Mouse (Mus musculus): ENCODE data around the gene Zfp771. TPM values are rescaled to one million over a fixed set of nuclear protein-coding genes. Genes with fewer than 3 reads are reported as not detected.

The Zfp771 gene
- polyA plus RNA-seq, 1 experiment from 2014 or later: 44.6 TPM

DNA sequence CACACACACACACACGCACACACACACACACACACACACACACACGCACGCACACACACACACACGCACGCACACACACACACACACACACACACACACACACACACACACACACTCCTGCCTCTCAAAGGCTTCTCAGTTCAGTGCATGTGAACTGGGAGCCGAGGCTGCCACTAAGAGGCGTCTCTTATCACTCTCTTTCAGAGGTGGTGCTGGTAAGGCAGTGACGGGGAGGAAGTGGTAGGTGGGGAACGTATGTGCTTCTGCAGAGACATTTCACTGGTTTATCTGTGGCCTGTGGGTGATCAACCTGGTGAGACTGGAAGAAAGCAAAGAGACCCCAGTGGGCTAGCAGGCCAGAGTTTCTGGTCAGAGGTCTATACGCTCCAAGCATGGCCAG is 41.1 kb downstream of the Zfp771 start:
- peaks cover 8% of the 10 kb centered on the region for H3K9me3 ChIP-seq
- no peaks in the 10 kb centered on the region for H3K36me3 ChIP-seq
- no peak overlapping the region for H3K27ac ChIP-seq
- H3K4me1 ChIP-seq: 0 out of 2 replicates have a peak, but pooled peaks cover 3% of the 10 kb centered on the region
- no peaks in the 10 kb centered on the region for H3K27me3 ChIP-seq (ENCODE audit: insufficient read depth, poor library complexity, severe bottlenecking)
- no peak overlapping the region for H3K4me3 ChIP-seq
- DNase-seq (ENCODE audit: low spot score): no peak
- 42% methylated on average over 10 of the region's 10 CpGs for WGBS

DNA sequence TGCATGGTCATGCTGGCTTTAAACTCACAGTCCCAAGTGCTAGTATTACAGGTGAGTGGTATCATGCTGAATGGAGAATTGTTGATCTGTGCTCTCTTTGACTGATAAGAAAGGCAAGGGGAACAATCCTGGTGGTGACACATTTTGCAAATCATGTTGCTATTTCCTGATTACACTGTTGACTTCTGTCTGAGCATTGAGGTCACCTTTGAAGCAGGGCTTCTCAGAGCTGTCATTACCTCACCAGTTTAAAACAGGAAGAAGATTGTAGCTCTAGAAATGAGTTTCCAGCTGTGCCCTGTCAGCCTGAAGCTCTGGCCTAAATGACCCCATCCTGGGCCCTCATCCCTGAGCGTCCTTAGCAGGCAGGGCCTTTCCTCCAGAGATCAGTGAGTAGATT is 43.9 kb downstream of the Zfp771 start:
- Histone ChIP-seq H3K9me3 (peaks cover 8% of the 10 kb centered on the region), H3K27ac (no peak overlapping the region), H3K4me3 (no peak overlapping the region), H3K4me1 (0 out of 2 replicates have a peak, but pooled peaks cover 3% of the 10 kb centered on the region), H3K27me3 (ENCODE audit: insufficient read depth, poor library complexity, severe bottlenecking) (no peaks in the 10 kb centered on the region), H3K36me3 (no peaks in the 10 kb centered on the region)
- no peak for DNase-seq (ENCODE audit: low spot score)
- 79% methylated on average over 1 of the region's 1 CpGs for WGBS

DNA sequence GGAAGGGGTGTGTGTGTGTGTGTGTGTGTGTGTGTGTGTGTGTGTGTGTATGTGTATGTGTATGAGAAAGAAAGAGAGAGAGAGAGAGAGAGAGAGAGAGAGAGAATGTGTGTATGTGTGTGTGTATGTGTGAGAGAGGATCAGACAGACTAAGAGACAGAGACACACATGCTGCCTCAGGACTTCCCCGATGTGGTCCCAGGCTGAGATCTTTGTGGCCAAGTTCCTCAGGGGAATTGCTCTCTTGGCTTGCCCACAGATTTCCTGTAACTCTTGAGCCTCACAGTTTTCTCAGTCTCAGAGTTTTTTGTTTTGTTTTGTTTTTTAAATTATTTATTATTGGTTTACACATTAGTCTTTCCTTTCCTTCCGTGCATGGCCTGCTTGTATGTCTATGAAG is 45.2 kb downstream of the Zfp771 start:
- Histone ChIP-seq H3K4me3 (no peak overlapping the region), H3K27me3 (ENCODE audit: insufficient read depth, poor library complexity, severe bottlenecking) (no peaks in the 10 kb centered on the region), H3K27ac (no peak overlapping the region), H3K36me3 (no peaks in the 10 kb centered on the region), H3K4me1 (0 out of 2 replicates have a peak, but pooled peaks cover 3% of the 10 kb centered on the region), H3K9me3 (peaks cover 8% of the 10 kb centered on the region)
- DNase-seq (ENCODE audit: low spot score): no peak
- 70% methylated on average over 2 of the region's 2 CpGs for WGBS

DNA sequence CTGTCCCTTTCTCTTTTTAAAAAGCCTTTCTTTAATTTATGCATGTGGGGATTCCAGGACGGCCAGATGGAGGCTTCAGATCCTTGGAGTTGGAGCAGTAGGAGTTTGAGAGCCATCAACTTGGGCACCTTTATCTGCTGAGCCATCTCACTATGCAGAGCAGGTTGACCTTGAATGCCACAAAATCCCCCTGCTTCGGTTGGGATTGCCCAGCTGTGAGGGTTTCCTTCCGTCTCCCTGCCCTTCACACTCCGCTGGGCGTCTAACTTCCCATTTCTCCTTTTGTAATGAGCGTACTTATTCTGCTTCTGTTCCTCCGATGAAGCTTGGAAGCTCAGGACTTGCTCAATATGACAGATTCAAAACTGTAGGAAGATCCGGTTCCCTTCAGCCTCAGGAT is 46.1 kb downstream of the Zfp771 start:
- DNase-seq (ENCODE audit: low spot score): no peak
- 0 out of 2 replicates have a peak, but pooled peaks cover 2% of the 10 kb centered on the region for H3K4me1 ChIP-seq
- H3K27me3 ChIP-seq (ENCODE audit: insufficient read depth, poor library complexity, severe bottlenecking): no peaks in the 10 kb centered on the region
- peaks cover 8% of the 10 kb centered on the region for H3K9me3 ChIP-seq
- no peak overlapping the region for H3K4me3 ChIP-seq
- H3K27ac ChIP-seq: no peak overlapping the region
- no peaks in the 10 kb centered on the region for H3K36me3 ChIP-seq
- 74% methylated on average over 8 of the region's 8 CpGs for WGBS

DNA sequence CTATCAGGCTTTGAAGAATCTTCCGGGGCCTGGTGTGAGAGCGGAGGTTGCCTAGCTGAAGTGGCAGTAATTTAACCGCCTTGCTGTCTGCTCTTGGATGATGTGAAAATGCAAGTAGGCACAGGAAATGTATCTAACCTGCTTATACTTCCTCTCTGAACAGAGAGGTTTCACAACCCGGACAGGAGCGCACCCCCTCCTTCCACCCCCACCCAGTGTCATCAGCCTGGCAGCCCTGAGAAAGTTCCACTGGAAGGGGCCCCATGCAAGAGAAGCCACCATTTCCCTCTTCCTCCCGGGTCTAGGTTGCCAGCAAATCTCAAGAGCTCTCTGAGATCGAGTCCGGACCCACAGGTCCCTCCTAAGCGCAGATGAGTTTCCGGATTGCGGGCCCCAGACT is 52.0 kb downstream of the Zfp771 start, which contains the start of gene Itgal:
Gene Itgal, plus strand, starts transcription at position 163 of the 400 bp plus-strand sequence.
- 71% methylated on average over 11 of the region's 11 CpGs for WGBS
- no peaks in the 10 kb centered on the region for H3K9me3 ChIP-seq
- 0 out of 2 replicates have a peak, but pooled peaks cover 4% of the 10 kb centered on the region for H3K27me3 ChIP-seq (ENCODE audit: insufficient read depth, poor library complexity, severe bottlenecking)
- no peak within 1 kb of the TSS for H3K27ac ChIP-seq
- no peak within 1 kb of the TSS for H3K4me3 ChIP-seq
- H3K36me3 ChIP-seq: no peaks in the 10 kb centered on the region
- DNase-seq (ENCODE audit: low spot score): no peak
- H3K4me1 ChIP-seq: peaks cover 7% of the 10 kb centered on the region; the same call in 1 of the 2 replicates

DNA sequence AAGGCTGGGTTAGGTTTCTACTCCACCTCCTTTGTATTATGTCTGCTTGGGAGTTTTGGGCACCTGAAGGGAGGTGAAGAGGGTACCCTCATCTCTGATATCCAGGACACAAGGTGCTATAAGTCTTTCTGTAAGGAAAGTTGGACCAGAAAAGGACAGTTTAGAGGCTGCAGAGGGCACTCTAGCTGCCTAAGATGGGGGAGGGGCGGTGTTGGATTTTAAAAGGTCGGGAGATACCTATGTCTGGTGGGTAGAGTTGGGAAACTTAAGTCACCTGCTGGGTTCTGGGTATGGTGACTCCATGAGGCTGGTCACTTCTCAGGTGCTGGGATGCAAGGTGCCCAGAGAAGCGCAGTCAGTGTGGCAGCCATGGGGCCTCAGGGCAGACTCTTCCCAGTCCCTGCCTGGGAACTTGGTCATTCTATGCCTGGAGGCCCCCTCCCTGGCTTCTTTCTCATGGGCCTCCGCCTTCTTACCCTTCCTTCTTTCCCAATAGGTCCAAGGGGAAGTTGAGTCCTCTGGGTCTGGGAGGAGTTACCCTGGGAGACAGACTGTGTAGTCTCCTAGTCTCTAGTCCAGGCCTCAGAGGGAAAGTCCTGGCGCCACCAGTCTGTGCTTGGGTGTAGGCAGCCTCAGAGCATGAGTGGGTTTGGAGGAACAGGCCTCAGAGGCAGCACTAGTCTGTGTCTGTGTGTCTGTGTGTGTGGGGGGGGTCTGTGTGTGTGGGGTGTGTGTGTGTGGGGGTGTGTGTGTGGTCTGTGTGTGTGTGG is 52.9 kb downstream of the Zfp771 start:
- Histone ChIP-seq H3K27me3 (ENCODE audit: insufficient read depth, poor library complexity, severe bottlenecking) (0 out of 2 replicates have a peak, but pooled peaks cover 4% of the 10 kb centered on the region), H3K36me3 (no peaks in the 10 kb centered on the region), H3K27ac (no peak overlapping the region), H3K9me3 (no peaks in the 10 kb centered on the region), H3K4me1 (peaks cover 7% of the 10 kb centered on the region; the same call in 1 of the 2 replicates), H3K4me3 (no peak overlapping the region)
- WGBS: 81% methylated on average over 5 of the region's 5 CpGs
- no peak for DNase-seq (ENCODE audit: low spot score)

DNA sequence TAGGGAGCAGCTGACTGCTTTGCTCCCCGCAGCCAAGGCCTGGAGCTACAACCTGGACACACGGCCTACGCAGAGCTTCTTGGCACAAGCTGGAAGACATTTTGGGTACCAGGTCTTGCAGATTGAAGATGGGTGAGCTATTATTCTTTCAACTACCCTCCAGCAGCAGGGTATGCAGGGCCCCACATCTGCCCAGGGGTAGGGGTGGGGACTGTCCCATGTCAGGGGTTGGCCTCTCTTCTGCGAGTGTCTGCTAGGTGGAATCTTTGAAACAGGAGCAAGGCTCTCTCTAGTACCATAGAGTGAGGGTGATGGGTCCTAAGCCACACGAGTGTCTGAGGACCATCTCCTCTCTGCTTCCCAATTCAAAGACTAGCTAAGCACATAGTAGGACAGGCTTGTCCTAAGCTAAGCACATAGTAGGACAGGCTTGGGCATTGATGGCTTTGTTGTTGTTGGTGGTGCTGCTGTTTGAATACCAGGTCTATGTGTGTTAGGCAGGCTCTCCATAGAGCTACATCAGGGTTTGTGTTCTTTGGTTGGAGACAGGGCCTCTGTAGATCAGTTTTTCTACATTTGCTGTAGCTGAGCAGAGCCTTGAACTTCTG is 53.6 kb downstream of the Zfp771 start:
- Histone ChIP-seq H3K27ac (no peak overlapping the region), H3K4me3 (no peak overlapping the region), H3K36me3 (no peaks in the 10 kb centered on the region), H3K9me3 (no peaks in the 10 kb centered on the region), H3K27me3 (ENCODE audit: insufficient read depth, poor library complexity, severe bottlenecking) (0 out of 2 replicates have a peak, but pooled peaks cover 4% of the 10 kb centered on the region), H3K4me1 (peaks cover 7% of the 10 kb centered on the region; the same call in 1 of the 2 replicates)
- WGBS: 85% methylated on average over 5 of the region's 5 CpGs
- DNase-seq (ENCODE audit: low spot score): no peak

Other genes starting within 250 kb of the Zfp771 start
- 8.4 and 9.9 TPM in 2 replicates for gene Mvp, start 229.7 kb upstream of the Zfp771 start, polyA plus RNA-seq (2016; fragmentation: Nextera tagmentation; extraction: Ambion mirVana)
- 0.41 TPM in 1 of 2 replicates, not detected in the other for gene Pagr1b, start 227.8 kb upstream of the Zfp771 start, polyA plus RNA-seq (2016; fragmentation: Nextera tagmentation; extraction: Ambion mirVana)
- 64.1 and 99.6 TPM in 2 replicates for gene Pagr1a, start 226.9 kb upstream of the Zfp771 start, polyA plus RNA-seq (2016; fragmentation: Nextera tagmentation; extraction: Ambion mirVana)
- gene Gm42742, start 223.2 kb upstream of the Zfp771 start, polyA plus RNA-seq (2016; fragmentation: Nextera tagmentation; extraction: Ambion mirVana): 20.6 and 46.6 TPM in 2 replicates
- gene Prrt2, start 223.1 kb upstream of the Zfp771 start, polyA plus RNA-seq (2016; fragmentation: Nextera tagmentation; extraction: Ambion mirVana): 2.4 and 3.2 TPM in 2 replicates
- 41.5 and 66.9 TPM in 2 replicates for gene Maz, start 217.2 kb upstream of the Zfp771 start, polyA plus RNA-seq (2016; fragmentation: Nextera tagmentation; extraction: Ambion mirVana)
- gene Kif22, start 201.8 kb upstream of the Zfp771 start, polyA plus RNA-seq (2016; fragmentation: Nextera tagmentation; extraction: Ambion mirVana): 110 and 145 TPM in 2 replicates
- gene Zg16, start 156.9 kb upstream of the Zfp771 start, polyA plus RNA-seq (2016; fragmentation: Nextera tagmentation; extraction: Ambion mirVana): not detected in 2 replicates
- 0.73 and 1.0 TPM in 2 replicates for gene AI467606, start 152.9 kb upstream of the Zfp771 start, polyA plus RNA-seq (2016; fragmentation: Nextera tagmentation; extraction: Ambion mirVana)
- 7.2 and 14.5 TPM in 2 replicates for gene Qprt, start 122.0 kb upstream of the Zfp771 start, polyA plus RNA-seq (2016; fragmentation: Nextera tagmentation; extraction: Ambion mirVana)
- gene Spn, start 106.5 kb upstream of the Zfp771 start, polyA plus RNA-seq (2016; fragmentation: Nextera tagmentation; extraction: Ambion mirVana): 0.06 and 0.50 TPM in 2 replicates
- 49.1 and 61.0 TPM in 2 replicates for gene Cd2bp2, start 48.2 kb upstream of the Zfp771 start, polyA plus RNA-seq (2016; fragmentation: Nextera tagmentation; extraction: Ambion mirVana)
- gene Tbc1d10b, start 35.8 kb upstream of the Zfp771 start, polyA plus RNA-seq (2016; fragmentation: Nextera tagmentation; extraction: Ambion mirVana): 26.4 and 28.3 TPM in 2 replicates
- gene Mylpf, start 35.4 kb upstream of the Zfp771 start, polyA plus RNA-seq (2016; fragmentation: Nextera tagmentation; extraction: Ambion mirVana): 40.4 and 51.1 TPM in 2 replicates
- 30.5 and 42.9 TPM in 2 replicates for gene Zfp553, start 11.2 kb upstream of the Zfp771 start, polyA plus RNA-seq (2016; fragmentation: Nextera tagmentation; extraction: Ambion mirVana)
- 21.2 and 25.4 TPM in 2 replicates for gene Sept1, start 11.1 kb upstream of the Zfp771 start, polyA plus RNA-seq (2016; fragmentation: Nextera tagmentation; extraction: Ambion mirVana)
- 222 and 262 TPM in 2 replicates for gene Dctpp1, start 16.4 kb downstream of the Zfp771 start, polyA plus RNA-seq (2016; fragmentation: Nextera tagmentation; extraction: Ambion mirVana)
- gene Sephs2, start 29.8 kb downstream of the Zfp771 start, polyA plus RNA-seq (2016; fragmentation: Nextera tagmentation; extraction: Ambion mirVana): 79.9 and 88.3 TPM in 2 replicates
- gene Itgal, start 52.0 kb downstream of the Zfp771 start, polyA plus RNA-seq (2016; fragmentation: Nextera tagmentation; extraction: Ambion mirVana): 0.72 and 0.92 TPM in 2 replicates
- 18.7 and 19.0 TPM in 2 replicates for gene Zfp768, start 101.3 kb downstream of the Zfp771 start, polyA plus RNA-seq (2016; fragmentation: Nextera tagmentation; extraction: Ambion mirVana)
- gene Zfp747, start 131.8 kb downstream of the Zfp771 start, polyA plus RNA-seq (2016; fragmentation: Nextera tagmentation; extraction: Ambion mirVana): 5.3 and 6.7 TPM in 2 replicates
- 4.6 and 4.8 TPM in 2 replicates for gene 9130019O22Rik, start 142.9 kb downstream of the Zfp771 start, polyA plus RNA-seq (2016; fragmentation: Nextera tagmentation; extraction: Ambion mirVana)
- 3.8 and 5.5 TPM in 2 replicates for gene E430018J23Rik, start 149.4 kb downstream of the Zfp771 start, polyA plus RNA-seq (2016; fragmentation: Nextera tagmentation; extraction: Ambion mirVana)
- 5.1 and 6.6 TPM in 2 replicates for gene Zfp764, start 162.5 kb downstream of the Zfp771 start, polyA plus RNA-seq (2016; fragmentation: Nextera tagmentation; extraction: Ambion mirVana)
- gene Zfp688, start 177.8 kb downstream of the Zfp771 start, polyA plus RNA-seq (2016; fragmentation: Nextera tagmentation; extraction: Ambion mirVana): 20.9 and 26.8 TPM in 2 replicates
- gene Zfp689, start 204.9 kb downstream of the Zfp771 start, polyA plus RNA-seq (2016; fragmentation: Nextera tagmentation; extraction: Ambion mirVana): 6.6 and 7.0 TPM in 2 replicates
- gene Prr14, start 215.3 kb downstream of the Zfp771 start, polyA plus RNA-seq (2016; fragmentation: Nextera tagmentation; extraction: Ambion mirVana): 35.6 and 42.2 TPM in 2 replicates
- 6.4 and 13.0 TPM in 2 replicates for gene Fbrs, start 234.9 kb downstream of the Zfp771 start, polyA plus RNA-seq (2016; fragmentation: Nextera tagmentation; extraction: Ambion mirVana)